Mouse (Mus musculus) intestine, embryonic 14.5 days (tissue): ENCODE data around the gene Ints7. TPM values are rescaled to one million over a fixed set of nuclear protein-coding genes. Genes with fewer than 3 reads are reported as not detected.

Source experiments
- ATAC-seq: fragments of 200-750 bp; cut with Nextera tagmentation; replicated peaks from 2 replicates; pipeline ENCODE4 v1.8.0; 2017; ENCODE audit warnings: low read depth, moderate number of reproducible peaks, moderate TSS enrichment, moderate library complexity; ENCODE audit not compliant: low FRiP score, low TSS enrichment
- DNase-seq: peaks from one replicate; pipeline ENCODE4 v3.0.0-alpha.2; 2018; ENCODE audit warnings: low spot score
- H3K27ac ChIP-seq: fragments of 300-500 bp; sonication (generic); 2 replicates; pipeline ENCODE4 v1.5.1; 2014; ENCODE audit warnings: low read depth, mild to moderate bottlenecking, control low read depth
- H3K27me3 ChIP-seq: fragments of 300-500 bp; sonication (generic); replicated peaks from 2 replicates; pipeline ENCODE4 v1.6.1; 2014; ENCODE audit warnings: low read length, control low read depth; ENCODE audit not compliant: control insufficient read depth, insufficient read depth
- H3K36me3 ChIP-seq: fragments of 300-500 bp; sonication (generic); 2 replicates; pipeline ENCODE4 v1.6.1; 2014; ENCODE audit warnings: low read length, control low read depth; ENCODE audit not compliant: control insufficient read depth, insufficient read depth
- H3K4me1 ChIP-seq: fragments of 300-500 bp; sonication (generic); replicated peaks from 2 replicates; pipeline ENCODE4 v1.6.1; 2014; ENCODE audit warnings: low read length, control low read depth, mixed read lengths; ENCODE audit not compliant: control insufficient read depth, insufficient read depth
- H3K4me2 ChIP-seq: fragments of 300-500 bp; sonication (generic); 2 replicates; pipeline ENCODE4 v1.6.1; 2014; ENCODE audit warnings: low read length
- H3K4me3 ChIP-seq: fragments of 300-500 bp; sonication (generic); 2 replicates; pipeline ENCODE4 v1.5.1; 2014; ENCODE audit warnings: low read depth, low read length, control low read depth, mixed read lengths
- H3K9ac ChIP-seq: fragments of 300-500 bp; sonication (generic); 2 replicates; pipeline ENCODE4 v1.6.1; 2014; ENCODE audit warnings: mild to moderate bottlenecking, low read length
- H3K9me3 ChIP-seq: fragments of 300-500 bp; sonication (generic); 2 replicates; pipeline ENCODE4 v1.6.1; 2016; ENCODE audit warnings: low read length, control low read depth; ENCODE audit not compliant: control insufficient read depth
- WGBS: fragments of 180-500 bp; shearing (Covaris S2); extraction: QIAGEN DNeasy Blood & Tissue Kit; methylation state at CpG from one replicate; pipeline ENCODE4 v1.1.7; 2014; 5-methylcytosine and 5-hydroxymethylcytosine counted together
- polyA plus RNA-seq: library from polyadenylated mRNA; unstranded; fragments of >200 nt; fragmentation: Nextera tagmentation; extraction: Ambion mirVana; gene quantifications from 2 replicates; pipeline ENCODE4 v1.2.1, GENCODE M21; 2014

The Ints7 gene
- polyA plus RNA-seq, 1 experiment from 2014 or later: 51.7 TPM

- 85% methylated on average over 16 of the region's 16 CpGs for WGBS
- no peaks in the 10 kb centered on the region for H3K4me1 ChIP-seq
- H3K36me3 ChIP-seq: peaks cover 97% of the 10 kb centered on the region
- no peak overlapping the region for H3K4me2 ChIP-seq
- ATAC-seq (no peak), DNase-seq (no peak)
- no peaks in the 10 kb centered on the region for H3K9me3 ChIP-seq
- no peaks in the 10 kb centered on the region for H3K27me3 ChIP-seq
- H3K4me3 ChIP-seq: no peak overlapping the region
- no peak overlapping the region for H3K9ac ChIP-seq
- H3K27ac ChIP-seq: no peak overlapping the region
Measured at GRCm38 (mm10) chr1:191612877-191613276, 37.4 kb downstream of the Ints7 start.

DNA sequence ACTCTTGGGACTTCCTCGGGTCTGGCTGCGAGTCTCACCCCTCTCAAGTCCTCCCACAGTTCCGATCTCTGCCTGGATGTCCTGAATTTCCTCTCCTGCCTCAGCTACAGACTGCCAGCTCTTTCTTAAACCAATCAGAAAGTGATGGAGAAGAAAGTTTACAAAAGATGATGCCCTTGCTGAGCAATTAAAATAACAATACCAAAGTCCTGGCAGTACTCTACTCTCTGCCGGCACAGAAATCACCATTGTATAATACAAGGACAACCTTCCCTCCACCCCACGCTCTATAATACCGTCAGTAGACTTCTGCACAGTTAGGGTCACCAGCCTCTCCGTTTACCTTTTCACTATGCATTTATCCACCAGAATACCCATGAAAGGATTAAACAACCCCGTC lies 40.8 kb downstream of the Ints7 start:
- H3K27ac ChIP-seq: no peak overlapping the region
- H3K9ac ChIP-seq: no peak overlapping the region
- H3K4me2 ChIP-seq: no peak overlapping the region
- H3K4me3 ChIP-seq: no peak overlapping the region
- DNase-seq: no peak
- WGBS: 86% methylated on average over 8 of the region's 8 CpGs
- H3K4me1 ChIP-seq: no peaks in the 10 kb centered on the region
- peaks cover 99% of the 10 kb centered on the region for H3K36me3 ChIP-seq
- no peaks in the 10 kb centered on the region for H3K27me3 ChIP-seq
- H3K9me3 ChIP-seq: no peaks in the 10 kb centered on the region
- ATAC-seq: no peak

DNA sequence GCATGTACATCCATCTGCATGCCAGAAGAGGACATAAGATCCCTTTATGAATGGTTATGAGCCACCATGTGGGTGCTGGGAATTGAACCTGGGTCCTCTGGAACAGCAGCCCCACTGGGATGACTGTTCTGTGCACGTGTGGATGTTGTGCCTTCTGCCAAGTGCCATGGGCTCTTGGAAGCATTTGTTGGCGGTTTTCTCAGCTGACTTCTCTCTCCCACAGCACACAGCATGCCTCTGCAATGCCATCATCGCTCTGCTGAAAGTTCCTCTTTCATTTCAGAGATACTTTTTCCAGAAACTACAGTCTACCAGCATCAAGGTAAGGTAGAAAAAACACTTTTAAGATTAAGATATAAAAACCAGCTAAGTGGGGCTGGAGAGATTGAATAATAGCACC lies 42.2 kb downstream of the Ints7 start:
- DNase-seq (no peak), ATAC-seq (no peak)
- 85% methylated on average over 3 of the region's 3 CpGs for WGBS
- Histone ChIP-seq H3K4me3 (no peak overlapping the region), H3K4me1 (no peaks in the 10 kb centered on the region), H3K27me3 (no peaks in the 10 kb centered on the region), H3K36me3 (peaks cover 100% of the 10 kb centered on the region), H3K27ac (no peak overlapping the region), H3K4me2 (no peak overlapping the region), H3K9ac (no peak overlapping the region), H3K9me3 (no peaks in the 10 kb centered on the region)

GRCm38 (mm10) chr1:191618067-191618766 lies 42.8 kb downstream of the Ints7 start:
- no peak overlapping the region for H3K4me3 ChIP-seq
- H3K4me2 ChIP-seq: no peak overlapping the region
- 92% methylated on average over 12 of the region's 12 CpGs for WGBS
- H3K9ac ChIP-seq: no peak overlapping the region
- H3K27ac ChIP-seq: no peak overlapping the region
- ATAC-seq: no peak
- H3K27me3 ChIP-seq: no peaks in the 10 kb centered on the region
- no peak for DNase-seq
- no peaks in the 10 kb centered on the region for H3K4me1 ChIP-seq
- H3K9me3 ChIP-seq: no peaks in the 10 kb centered on the region
- H3K36me3 ChIP-seq: peaks cover 100% of the 10 kb centered on the region

- H3K27ac ChIP-seq: no peak overlapping the region
- no peak overlapping the region for H3K4me3 ChIP-seq
- no peaks in the 10 kb centered on the region for H3K4me1 ChIP-seq
- H3K36me3 ChIP-seq: peaks cover 71% of the 10 kb centered on the region
- no peak for DNase-seq
- WGBS: 91% methylated on average over 8 of the region's 8 CpGs
- H3K27me3 ChIP-seq: no peaks in the 10 kb centered on the region
- H3K9ac ChIP-seq: no peak overlapping the region
- H3K9me3 ChIP-seq: no peaks in the 10 kb centered on the region
- H3K4me2 ChIP-seq: no peak overlapping the region
- no peak for ATAC-seq
Measured at GRCm38 (mm10) chr1:191621096-191621495, 45.7 kb downstream of the Ints7 start.

DNA sequence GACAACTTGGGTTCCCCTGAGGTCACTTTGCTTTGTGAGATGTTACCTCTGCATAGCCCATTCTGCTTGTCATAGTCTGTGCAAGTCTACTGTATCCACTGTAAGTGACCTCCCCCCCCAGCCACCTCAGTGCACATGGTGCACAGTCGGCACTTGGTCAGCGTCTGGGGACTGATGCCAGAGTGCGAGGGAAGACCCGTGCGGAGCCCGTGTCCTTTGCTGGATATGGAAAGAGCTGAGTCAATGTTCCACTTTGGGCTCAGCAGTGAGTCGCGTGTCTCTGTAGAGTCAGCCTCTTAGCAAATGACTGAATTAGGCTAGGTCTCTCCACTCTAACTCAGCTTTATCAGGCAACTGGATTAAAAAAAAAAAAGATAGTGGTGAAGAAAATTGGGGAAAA lies 47.4 kb downstream of the Ints7 start:
- Histone ChIP-seq H3K4me1 (no peaks in the 10 kb centered on the region), H3K9me3 (no peaks in the 10 kb centered on the region), H3K36me3 (peaks cover 54% of the 10 kb centered on the region), H3K9ac (no peak overlapping the region), H3K4me2 (no peak overlapping the region), H3K27me3 (no peaks in the 10 kb centered on the region), H3K4me3 (no peak overlapping the region), H3K27ac (no peak overlapping the region)
- WGBS: 95% methylated on average over 8 of the region's 8 CpGs
- no peak for DNase-seq
- no peak for ATAC-seq

- Histone ChIP-seq H3K4me3 (no peak overlapping the region), H3K9ac (no peak overlapping the region), H3K4me2 (no peak overlapping the region), H3K27ac (no peak overlapping the region), H3K9me3 (no peaks in the 10 kb centered on the region), H3K27me3 (no peaks in the 10 kb centered on the region), H3K4me1 (no peaks in the 10 kb centered on the region), H3K36me3 (peaks cover 37% of the 10 kb centered on the region)
- WGBS: 59% methylated on average over 6 of the region's 6 CpGs
- DNase-seq: no peak
- no peak for ATAC-seq
Measured at GRCm38 (mm10) chr1:191624492-191624891, 49.1 kb downstream of the Ints7 start.

GRCm38 (mm10) chr1:191625026-191625425 lies 49.6 kb downstream of the Ints7 start:
- H3K36me3 ChIP-seq: peaks cover 32% of the 10 kb centered on the region
- DNase-seq: no peak
- no peaks in the 10 kb centered on the region for H3K27me3 ChIP-seq
- no peak overlapping the region for H3K9ac ChIP-seq
- no peaks in the 10 kb centered on the region for H3K9me3 ChIP-seq
- no peak for ATAC-seq
- no peak overlapping the region for H3K27ac ChIP-seq
- H3K4me2 ChIP-seq: no peak overlapping the region
- no peak overlapping the region for H3K4me3 ChIP-seq
- WGBS: 58% methylated on average over 6 of the region's 6 CpGs
- H3K4me1 ChIP-seq: no peaks in the 10 kb centered on the region

DNA sequence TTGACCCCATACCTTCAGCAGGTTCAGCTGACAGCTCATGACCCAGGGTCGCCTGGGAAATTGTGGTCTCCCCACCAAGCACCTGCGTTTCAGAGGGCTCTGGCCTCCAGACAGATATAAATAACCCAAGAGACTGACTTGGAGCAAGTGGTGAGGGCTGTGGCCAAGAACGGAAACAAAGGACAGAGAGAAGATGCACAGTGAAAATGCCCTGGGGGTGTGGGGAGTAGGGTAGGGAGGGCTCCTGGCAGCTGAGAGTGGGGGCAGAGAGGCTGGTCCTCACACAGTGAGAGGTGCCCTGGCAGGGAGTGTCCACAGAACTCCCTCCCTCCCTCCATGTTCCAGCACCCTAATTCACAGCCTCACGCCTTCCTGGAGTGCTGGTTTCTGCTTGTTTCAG lies 50.2 kb downstream of the Ints7 start:
- DNase-seq (no peak), ATAC-seq (no peak)
- H3K4me2 ChIP-seq: no peak overlapping the region
- no peak overlapping the region for H3K9ac ChIP-seq
- no peaks in the 10 kb centered on the region for H3K27me3 ChIP-seq
- H3K36me3 ChIP-seq: peaks cover 26% of the 10 kb centered on the region
- no peaks in the 10 kb centered on the region for H3K9me3 ChIP-seq
- H3K27ac ChIP-seq: no peak overlapping the region
- WGBS: 20% methylated on average over 4 of the region's 4 CpGs
- no peaks in the 10 kb centered on the region for H3K4me1 ChIP-seq
- H3K4me3 ChIP-seq: no peak overlapping the region
